In the genomic region with DNA sequence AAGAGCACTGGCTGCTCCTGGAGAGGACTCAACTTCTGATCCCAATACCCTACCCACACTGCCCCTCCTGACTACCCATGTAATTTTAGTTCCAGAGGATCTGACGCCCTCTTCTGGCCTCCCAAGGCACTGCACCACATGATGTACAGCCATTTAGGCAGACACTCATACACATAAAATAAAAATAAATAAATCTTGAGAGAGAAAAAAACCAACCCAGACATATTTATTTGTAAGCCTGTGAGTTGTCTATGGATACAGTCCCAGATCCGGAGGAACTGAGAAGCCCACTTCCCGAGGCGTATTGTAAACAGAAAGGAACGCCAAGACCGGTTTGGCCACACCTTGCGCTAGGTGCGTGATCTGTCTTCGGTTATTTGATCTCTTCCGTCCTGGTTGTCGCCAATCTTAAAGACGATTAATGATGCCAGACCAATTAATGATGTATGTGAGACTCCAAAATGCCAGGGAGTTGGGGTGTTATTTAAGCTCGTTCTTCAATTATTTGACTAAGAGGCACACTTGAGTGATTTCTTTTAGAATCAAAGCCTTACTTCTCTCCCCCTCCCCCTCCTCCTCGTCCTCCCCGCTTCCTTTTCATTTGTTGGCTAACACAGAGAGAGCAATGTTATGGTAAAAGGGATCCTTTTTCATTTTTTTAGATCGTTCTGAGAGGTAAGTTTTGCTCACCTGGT, we compare ENCODE assay signal across 8 mouse cellular contexts.
A peak's percentile ranks its signal among the peaks of the same experiment; 100 is the strongest.
DNase-seq lines count a peak whose midpoint lies in the region; ATAC-seq and TF ChIP-seq lines count a peak whose summit lies in the region.

No protein-coding gene starts in this region.

- peaks cover 6% of the 10 kb centered on the region; the same call in 1 of the 2 replicates for H3K4me1 ChIP-seq in hindbrain, postnatal 0 days (ENCODE audit: insufficient read depth, low read length)
- peaks cover 30% of the 10 kb centered on the region for H3K4me1 ChIP-seq in lung, embryonic 15.5 days

- peak; percentile 64 for TF ChIP-seq CTCF in hindbrain, postnatal 0 days (IDR thresholded peaks at IDR 0.05; ENCODE audit: low read depth)

- ATAC-seq in hindbrain, postnatal 0 days, result peak; percentile 53; the same call in 1 of the 2 replicates
- ATAC-seq in lung, embryonic 15.5 days (ENCODE audit: borderline replicate concordance, extremely low read depth, low FRiP score, low TSS enrichment), result peak; percentile 37; the same call in 1 of the 2 replicates

- H3K4me2 ChIP-seq in hindbrain, postnatal 0 days (ENCODE audit: low read depth, low read length), result peak overlapping the region; percentile 58
- peak overlapping the region; percentile 58 for H3K4me2 ChIP-seq in lung, embryonic 15.5 days

- 0 out of 2 replicates have a peak overlapping the region, but pooled peaks have one; percentile 3 for H3K27ac ChIP-seq in hindbrain, postnatal 0 days
- H3K27ac ChIP-seq in lung, embryonic 15.5 days, result peak overlapping the region; percentile 87

- no peaks in the 10 kb centered on the region for H3K36me3 ChIP-seq in hindbrain, postnatal 0 days (ENCODE audit: insufficient read depth, low read length)
- H3K36me3 ChIP-seq in lung, embryonic 15.5 days, result no peaks in the 10 kb centered on the region

- H3K9me3 ChIP-seq in hindbrain, postnatal 0 days (ENCODE audit: low read length), result no peaks in the 10 kb centered on the region
- 0 out of 2 replicates have a peak, but pooled peaks cover under 1% of the 10 kb centered on the region for H3K9me3 ChIP-seq in lung, embryonic 15.5 days

- H3K27me3 ChIP-seq in hindbrain, postnatal 0 days (ENCODE audit: insufficient read depth, low read length), result no peaks in the 10 kb centered on the region
- no peaks in the 10 kb centered on the region for H3K27me3 ChIP-seq in lung, embryonic 15.5 days

- DNase-seq in kidney, adult 9 months, result peak; percentile 48
- DNase-seq in kidney, adult 11 months, result no peak
- peak; percentile 70 for DNase-seq in embryo, embryonic 10.5 days (ENCODE audit: low spot score)
- peak; percentile 62 for DNase-seq in hindbrain, postnatal 0 days (ENCODE audit: low spot score)
- DNase-seq in retina, embryonic 14.5 days (ENCODE audit: low spot score), result peak; percentile 54
- no peak for DNase-seq in MN1 (ENCODE audit: low spot score)
- DNase-seq in layer of hippocampus, postnatal 36 days, result no peak

- peak overlapping the region; percentile 21; the same call in 1 of the 2 replicates for H3K9ac ChIP-seq in hindbrain, postnatal 0 days (replicated peaks; ENCODE audit: low read length)
- H3K9ac ChIP-seq in lung, embryonic 15.5 days, result no peak overlapping the region

- H3K4me3 ChIP-seq in hindbrain, postnatal 0 days (ENCODE audit: low read length), result peak overlapping the region; percentile 31
- peak overlapping the region; percentile 30 for H3K4me3 ChIP-seq in lung, embryonic 15.5 days

- WGBS in hindbrain, postnatal 0 days, result 21% methylated on average over 16 of the region's 16 CpGs
- WGBS in lung, embryonic 15.5 days, result 13% methylated on average over 16 of the region's 16 CpGs

Comparison
In these comparisons a context has a peak if more than half of its experiments do, and no peak if none do; other contexts are left out.
1. DNase-seq: peak in kidney, adult 9 months (single experiment), embryo, embryonic 10.5 days (single experiment), hindbrain, postnatal 0 days (single experiment) and retina, embryonic 14.5 days (single experiment); none in kidney, adult 11 months (single experiment), MN1 (single experiment) and layer of hippocampus, postnatal 36 days (0 of 2).